Mouse (Mus musculus): Measurements from ENCODE around the gene Rasgrp2. TPM values are rescaled to one million over a fixed set of nuclear protein-coding genes. Genes with fewer than 3 reads are reported as not detected.

The Rasgrp2 gene
- polyA plus RNA-seq, 1 experiment = 41.9 TPM

- WGBS = 84% methylated on average over 9 of the region's 9 CpGs
- no peak for DNase-seq (ENCODE audit: low read depth, low spot score)
Observed at GRCm38 (mm10) chr19:6380411-6381166, 18.6 kb upstream of the Rasgrp2 start.

DNA sequence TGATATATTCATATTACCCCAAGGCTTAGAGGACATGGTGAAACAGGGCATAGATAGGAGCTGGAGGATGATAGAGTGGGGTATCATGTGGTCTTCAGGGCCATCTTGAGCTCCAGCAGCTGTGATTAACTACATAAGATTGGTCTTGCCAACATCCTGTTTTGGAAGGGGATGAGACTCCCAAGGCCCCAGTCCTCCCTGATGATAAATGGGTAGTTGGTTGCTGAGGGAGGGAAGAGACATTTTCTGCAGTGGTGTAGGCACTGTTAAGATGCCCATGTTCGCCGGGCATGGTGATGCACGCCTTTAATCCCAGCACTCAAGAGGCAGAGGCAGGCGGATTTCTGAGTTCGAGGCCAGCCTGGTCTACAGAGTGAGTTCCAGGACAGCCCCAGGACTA lies 17.9 kb upstream of the Rasgrp2 start:
- 97% methylated on average over 5 of the region's 5 CpGs for WGBS
- no peak for DNase-seq (ENCODE audit: low read depth, low spot score)

GRCm38 (mm10) chr19:6382323-6382924 lies 16.7 kb upstream of the Rasgrp2 start:
- no peak for DNase-seq (ENCODE audit: low read depth, low spot score)
- 55% methylated on average over 4 of the region's 4 CpGs for WGBS

GRCm38 (mm10) chr19:6383470-6383869 lies 15.7 kb upstream of the Rasgrp2 start:
- no peak for DNase-seq (ENCODE audit: low read depth, low spot score)
- 45% methylated on average over 5 of the region's 5 CpGs for WGBS

- WGBS = 32% methylated on average over 7 of the region's 7 CpGs
- no peak for DNase-seq (ENCODE audit: low read depth, low spot score)
Observed at GRCm38 (mm10) chr19:6384128-6384527, 15.0 kb upstream of the Rasgrp2 start, which contains the start of gene Pygm. TSS of gene Pygm (plus strand) at chr19:6384399.

GRCm38 (mm10) chr19:6384954-6385353 lies 14.2 kb upstream of the Rasgrp2 start:
- WGBS = 53% methylated on average over 11 of the region's 11 CpGs
- no peak for DNase-seq (ENCODE audit: low read depth, low spot score)

- 74% methylated on average over 5 of the region's 5 CpGs for WGBS
- DNase-seq (ENCODE audit: low read depth, low spot score) = no peak
Observed at GRCm38 (mm10) chr19:6385419-6385818, 13.7 kb upstream of the Rasgrp2 start.

- WGBS = 78% methylated on average over 7 of the region's 7 CpGs
- no peak for DNase-seq (ENCODE audit: low read depth, low spot score)
Observed at GRCm38 (mm10) chr19:6385821-6386220, 13.3 kb upstream of the Rasgrp2 start.

DNA sequence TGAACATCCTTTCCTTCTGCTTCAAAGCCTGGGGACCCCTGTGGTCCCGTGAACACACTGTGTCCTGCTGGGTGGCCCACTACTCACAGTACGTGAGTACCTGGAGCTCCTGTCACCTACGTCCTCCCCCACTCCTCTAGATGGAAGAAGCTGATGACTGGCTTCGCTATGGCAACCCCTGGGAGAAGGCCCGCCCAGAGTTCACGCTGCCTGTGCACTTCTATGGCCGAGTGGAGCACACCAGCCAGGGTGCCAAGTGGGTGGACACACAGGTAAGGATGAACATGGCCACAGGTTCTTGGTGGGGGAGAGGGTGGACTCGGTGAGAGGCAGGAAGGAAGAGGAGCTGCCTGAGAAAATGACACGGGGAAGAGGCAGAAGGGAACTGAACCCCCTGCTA lies 12.9 kb upstream of the Rasgrp2 start:
- no peak for DNase-seq (ENCODE audit: low read depth, low spot score)
- WGBS = 84% methylated on average over 9 of the region's 9 CpGs

- DNase-seq (ENCODE audit: low read depth, low spot score) = no peak
- WGBS = 76% methylated on average over 13 of the region's 13 CpGs
Observed at GRCm38 (mm10) chr19:6388006-6388405, 11.1 kb upstream of the Rasgrp2 start.

- no peak for DNase-seq (ENCODE audit: low read depth, low spot score)
- 17% methylated on average over 16 of the region's 16 CpGs for WGBS
Observed at GRCm38 (mm10) chr19:6389803-6390202, 9.3 kb upstream of the Rasgrp2 start.

- DNase-seq (ENCODE audit: low read depth, low spot score) = no peak
- 49% methylated on average over 6 of the region's 6 CpGs for WGBS
Observed at GRCm38 (mm10) chr19:6390251-6390650, 8.9 kb upstream of the Rasgrp2 start.

DNA sequence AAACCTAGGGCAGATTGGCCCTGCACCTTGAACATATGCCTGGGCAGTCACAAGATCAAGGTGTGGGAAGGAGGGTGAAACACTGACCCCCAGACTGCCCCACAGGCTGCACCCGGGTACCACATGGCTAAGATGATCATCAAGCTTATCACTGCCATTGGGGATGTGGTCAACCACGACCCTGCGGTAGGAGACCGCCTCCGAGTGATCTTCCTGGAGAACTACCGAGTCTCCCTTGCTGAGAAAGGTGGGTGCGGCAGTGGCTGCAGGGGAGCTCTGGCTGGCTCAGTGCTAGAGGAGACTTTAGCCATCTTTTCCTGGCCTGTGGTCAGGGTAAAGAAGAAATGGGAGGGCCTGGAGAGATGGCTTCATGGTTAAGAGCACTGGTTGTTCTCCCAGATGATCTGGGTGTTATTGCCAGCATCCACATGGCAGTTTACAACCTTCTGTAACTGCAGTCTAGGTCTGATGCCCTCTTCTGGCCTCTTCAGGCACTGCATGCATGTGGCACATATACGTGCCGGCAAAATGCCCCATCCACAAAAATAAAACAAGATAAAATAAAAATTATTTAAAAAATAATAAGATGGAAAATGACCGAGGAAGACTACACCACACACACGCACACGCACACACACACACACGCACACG lies 6.3 kb upstream of the Rasgrp2 start:
- no peak for DNase-seq (ENCODE audit: low read depth, low spot score)
- WGBS = 93% methylated on average over 14 of the region's 14 CpGs

- DNase-seq (ENCODE audit: low read depth, low spot score) = no peak
- WGBS = 86% methylated on average over 16 of the region's 16 CpGs
Observed at GRCm38 (mm10) chr19:6393637-6394036, 5.5 kb upstream of the Rasgrp2 start.

- WGBS = 87% methylated on average over 5 of the region's 5 CpGs
- no peak for DNase-seq (ENCODE audit: low read depth, low spot score)
Observed at GRCm38 (mm10) chr19:6396237-6396636, 2.9 kb upstream of the Rasgrp2 start.

GRCm38 (mm10) chr19:6397582-6398249 lies 1.4 kb upstream of the Rasgrp2 start:
- DNase-seq (ENCODE audit: low read depth, low spot score) = no peak
- WGBS = 87% methylated on average over 22 of the region's 22 CpGs

GRCm38 (mm10) chr19:6398447-6399284 lies 474 bp upstream of the Rasgrp2 start:
- under 1% methylated on average over 39 of the region's 39 CpGs for WGBS
- DNase-seq (ENCODE audit: low read depth, low spot score) = no peak

- WGBS = 4% methylated on average over 29 of the region's 29 CpGs
- no peak for DNase-seq (ENCODE audit: low read depth, low spot score)
Observed at GRCm38 (mm10) chr19:6400096-6401086, 1.3 kb downstream of the Rasgrp2 start.
